Mouse (Mus musculus): ENCODE results near the gene Slc25a42. TPM values are rescaled to one million over a fixed set of nuclear protein-coding genes. Genes with fewer than 3 reads are reported as not detected.
"Not testable (repeated sequence)": the region's sequence is repeated elsewhere in the genome, so short reads cannot be mapped to it uniquely, and the experiment has no call there.

Slc25a42 gene
- polyA plus RNA-seq, 2 experiments = 4.1 to 23.6 TPM

DNA sequence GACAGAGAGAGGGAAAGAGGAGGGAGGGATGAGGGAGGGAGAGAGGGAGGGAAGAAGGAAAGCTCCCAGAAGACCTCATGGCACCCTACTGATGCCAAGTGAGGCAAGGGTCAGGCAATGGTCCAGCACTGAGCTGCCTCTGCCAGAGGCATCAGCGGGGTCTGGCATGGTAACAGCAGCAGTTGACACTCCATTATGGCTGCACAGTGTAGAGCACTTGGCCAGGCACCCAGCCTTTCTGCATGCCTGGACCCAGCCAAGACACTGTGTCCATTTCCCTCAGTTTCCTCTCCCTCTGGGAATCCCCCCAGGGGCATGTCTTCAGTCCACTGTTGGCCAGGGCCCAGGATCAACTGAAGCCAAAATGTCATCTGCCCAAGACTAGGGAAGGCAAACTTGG lies 4.5 kb upstream of the Slc25a42 start:
- Histone ChIP-seq H3K27ac (replicated peaks; ENCODE audit: low read depth, low read length) (no peak overlapping the region), H3K4me3 (replicated peaks; ENCODE audit: low read length) (no peak overlapping the region), H3K9me3 (ENCODE audit: control insufficient read depth, low read length) (no peaks in the 10 kb centered on the region), H3K36me3 (ENCODE audit: control insufficient read depth, insufficient read depth, low read length) (no peaks in the 10 kb centered on the region), H3K27me3 (ENCODE audit: control insufficient read depth, insufficient read depth, low read length) (no peaks in the 10 kb centered on the region), H3K4me2 (replicated peaks; ENCODE audit: low read depth, low read length, severe bottlenecking) (no peak overlapping the region), H3K9ac (ENCODE audit: low read depth, low read length, severe bottlenecking) (no peak overlapping the region), H3K4me1 (ENCODE audit: control insufficient read depth, insufficient read depth, low read length) (no peaks in the 10 kb centered on the region)
- ATAC-seq (ENCODE audit: low FRiP score, low read depth) (no peak), DNase-seq (ENCODE audit: low spot score) (no peak)
- 90% methylated on average over 1 of the region's 1 CpGs for WGBS
- TF ChIP-seq POLR2A (IDR thresholded peaks at IDR 0.05; ENCODE audit: borderline replicate concordance, extremely low read depth, insufficient read depth, insufficient read length) = no peak

GRCm38 (mm10) chr8:70216161-70216560 lies 4.1 kb upstream of the Slc25a42 start:
- H3K4me3 ChIP-seq (replicated peaks; ENCODE audit: low read length); H3K4me1 ChIP-seq (ENCODE audit: control insufficient read depth, insufficient read depth, low read length); H3K4me2 ChIP-seq (replicated peaks; ENCODE audit: low read depth, low read length, severe bottlenecking); H3K27ac ChIP-seq (replicated peaks; ENCODE audit: low read depth, low read length); H3K27me3 ChIP-seq (ENCODE audit: control insufficient read depth, insufficient read depth, low read length); ATAC-seq (ENCODE audit: low FRiP score, low read depth); H3K9me3 ChIP-seq (ENCODE audit: control insufficient read depth, low read length); H3K36me3 ChIP-seq (ENCODE audit: control insufficient read depth, insufficient read depth, low read length); H3K9ac ChIP-seq (ENCODE audit: low read depth, low read length, severe bottlenecking); DNase-seq (ENCODE audit: low spot score): not testable (repeated sequence)
- WGBS = 66% methylated on average over 3 of the region's 3 CpGs

GRCm38 (mm10) chr8:70215092-70215491 lies 3.0 kb upstream of the Slc25a42 start:
- H3K9ac ChIP-seq (ENCODE audit: low read depth, low read length, severe bottlenecking) = no peak overlapping the region
- DNase-seq (ENCODE audit: low spot score) = no peak
- H3K9me3 ChIP-seq (ENCODE audit: control insufficient read depth, low read length) = no peaks in the 10 kb centered on the region
- no peaks in the 10 kb centered on the region for H3K4me1 ChIP-seq (ENCODE audit: control insufficient read depth, insufficient read depth, low read length)
- H3K4me2 ChIP-seq (replicated peaks; ENCODE audit: low read depth, low read length, severe bottlenecking) = no peak overlapping the region
- H3K27ac ChIP-seq (replicated peaks; ENCODE audit: low read depth, low read length) = no peak overlapping the region
- 73% methylated on average over 5 of the region's 5 CpGs for WGBS
- no peak for TF ChIP-seq POLR2A (IDR thresholded peaks at IDR 0.05; ENCODE audit: borderline replicate concordance, extremely low read depth, insufficient read depth, insufficient read length)
- no peak for ATAC-seq (ENCODE audit: low FRiP score, low read depth)
- no peak overlapping the region for H3K4me3 ChIP-seq (replicated peaks; ENCODE audit: low read length)
- H3K36me3 ChIP-seq (ENCODE audit: control insufficient read depth, insufficient read depth, low read length) = no peaks in the 10 kb centered on the region
- no peaks in the 10 kb centered on the region for H3K27me3 ChIP-seq (ENCODE audit: control insufficient read depth, insufficient read depth, low read length)

GRCm38 (mm10) chr8:70214411-70214810 lies 2.3 kb upstream of the Slc25a42 start:
- Histone ChIP-seq H3K36me3 (ENCODE audit: control insufficient read depth, insufficient read depth, low read length) (no peaks in the 10 kb centered on the region), H3K9ac (ENCODE audit: low read depth, low read length, severe bottlenecking) (no peak overlapping the region), H3K4me3 (replicated peaks; ENCODE audit: low read length) (no peak overlapping the region), H3K4me1 (ENCODE audit: control insufficient read depth, insufficient read depth, low read length) (no peaks in the 10 kb centered on the region), H3K27me3 (ENCODE audit: control insufficient read depth, insufficient read depth, low read length) (no peaks in the 10 kb centered on the region), H3K27ac (replicated peaks; ENCODE audit: low read depth, low read length) (no peak overlapping the region), H3K4me2 (replicated peaks; ENCODE audit: low read depth, low read length, severe bottlenecking) (no peak overlapping the region), H3K9me3 (ENCODE audit: control insufficient read depth, low read length) (no peaks in the 10 kb centered on the region)
- no peak for DNase-seq (ENCODE audit: low spot score)
- WGBS = 66% methylated on average over 3 of the region's 3 CpGs
- no peak for ATAC-seq (ENCODE audit: low FRiP score, low read depth)
- no peak for TF ChIP-seq POLR2A (IDR thresholded peaks at IDR 0.05; ENCODE audit: borderline replicate concordance, extremely low read depth, insufficient read depth, insufficient read length)

- no peak for TF ChIP-seq POLR2A (IDR thresholded peaks at IDR 0.05; ENCODE audit: borderline replicate concordance, extremely low read depth, insufficient read depth, insufficient read length)
- no peak overlapping the region for H3K27ac ChIP-seq (replicated peaks; ENCODE audit: low read depth, low read length)
- no peaks in the 10 kb centered on the region for H3K4me1 ChIP-seq (ENCODE audit: control insufficient read depth, insufficient read depth, low read length)
- no peaks in the 10 kb centered on the region for H3K9me3 ChIP-seq (ENCODE audit: control insufficient read depth, low read length)
- ATAC-seq (ENCODE audit: low FRiP score, low read depth) (no peak), DNase-seq (ENCODE audit: low spot score) (no peak)
- peak overlapping the region; percentile 62 for H3K9ac ChIP-seq (ENCODE audit: low read depth, low read length, severe bottlenecking)
- H3K4me2 ChIP-seq (replicated peaks; ENCODE audit: low read depth, low read length, severe bottlenecking) = peak overlapping the region; percentile 98
- H3K27me3 ChIP-seq (ENCODE audit: control insufficient read depth, insufficient read depth, low read length) = no peaks in the 10 kb centered on the region
- H3K4me3 ChIP-seq (replicated peaks; ENCODE audit: low read length) = peak overlapping the region; percentile 75
- 3% methylated on average over 22 of the region's 31 CpGs for WGBS
- H3K36me3 ChIP-seq (ENCODE audit: control insufficient read depth, insufficient read depth, low read length) = no peaks in the 10 kb centered on the region
Measured at GRCm38 (mm10) chr8:70211726-70212111, 386 bp downstream of the Slc25a42 start.

GRCm38 (mm10) chr8:70211275-70211674 lies 830 bp downstream of the Slc25a42 start:
- H3K27me3 ChIP-seq (ENCODE audit: control insufficient read depth, insufficient read depth, low read length) = no peaks in the 10 kb centered on the region
- H3K9ac ChIP-seq (ENCODE audit: low read depth, low read length, severe bottlenecking) = peak overlapping the region; percentile 62; the same call in 1 of the 2 replicates
- no peaks in the 10 kb centered on the region for H3K9me3 ChIP-seq (ENCODE audit: control insufficient read depth, low read length)
- no peak for TF ChIP-seq POLR2A (IDR thresholded peaks at IDR 0.05; ENCODE audit: borderline replicate concordance, extremely low read depth, insufficient read depth, insufficient read length)
- ATAC-seq (ENCODE audit: low FRiP score, low read depth) (no peak), DNase-seq (ENCODE audit: low spot score) (no peak)
- WGBS = 81% methylated on average over 1 of the region's 1 CpGs
- peak overlapping the region; percentile 98 for H3K4me2 ChIP-seq (replicated peaks; ENCODE audit: low read depth, low read length, severe bottlenecking)
- H3K4me1 ChIP-seq (ENCODE audit: control insufficient read depth, insufficient read depth, low read length) = no peaks in the 10 kb centered on the region
- H3K27ac ChIP-seq (replicated peaks; ENCODE audit: low read depth, low read length) = no peak overlapping the region
- H3K36me3 ChIP-seq (ENCODE audit: control insufficient read depth, insufficient read depth, low read length) = no peaks in the 10 kb centered on the region
- peak overlapping the region; percentile 75 for H3K4me3 ChIP-seq (replicated peaks; ENCODE audit: low read length)
